Mouse (Mus musculus) adrenal gland, postnatal 14 days (tissue): ENCODE data around the gene Zfp3. TPM values are rescaled to one million over a fixed set of nuclear protein-coding genes. Genes with fewer than 3 reads are reported as not detected.
"Not testable (repeated sequence)": the region's sequence is repeated elsewhere in the genome, so short reads cannot be mapped to it uniquely, and the experiment has no call there.

Experiments
- DNase-seq: peaks from one replicate; pipeline ENCODE4 v3.0.0; 2021; ENCODE audit warnings: mixed read lengths
- total RNA-seq: library from RNA; stranded (reverse); gene quantifications from 2 replicates; pipeline ENCODE4 v1.2.3, GENCODE M21; 2021

The Zfp3 gene
- total RNA-seq, 1 experiment from 2014 or later: 8.7 TPM

DNA sequence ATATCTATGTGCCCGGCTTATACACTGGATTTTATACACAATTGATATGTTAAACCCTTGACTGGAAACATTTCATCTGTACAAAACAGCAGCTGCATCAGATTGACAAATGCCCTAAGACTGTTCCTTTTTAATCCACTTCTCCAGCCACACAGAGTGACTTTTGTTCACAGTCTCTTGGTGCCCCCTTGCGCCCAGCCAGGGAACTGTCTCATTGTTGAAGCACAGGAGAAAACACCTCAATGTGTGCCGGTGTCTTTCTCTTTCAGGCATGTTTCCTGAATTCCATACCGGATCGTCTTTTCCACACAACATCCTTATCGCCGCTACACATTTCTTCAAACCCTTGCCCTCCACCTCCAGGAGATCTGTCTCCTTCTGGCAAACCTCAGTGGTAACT, 8.4 kb upstream of the Zfp3 start:
- peak; percentile 90 for DNase-seq

GRCm38 (mm10) chr11:70760446-70760845, 3.6 kb upstream of the Zfp3 start:
- not testable (repeated sequence) for DNase-seq

- DNase-seq: no peak
Observed at GRCm38 (mm10) chr11:70762641-70763040, 1.4 kb upstream of the Zfp3 start.

GRCm38 (mm10) chr11:70763582-70763935, 450 bp upstream of the Zfp3 start:
- DNase-seq: no peak

DNA sequence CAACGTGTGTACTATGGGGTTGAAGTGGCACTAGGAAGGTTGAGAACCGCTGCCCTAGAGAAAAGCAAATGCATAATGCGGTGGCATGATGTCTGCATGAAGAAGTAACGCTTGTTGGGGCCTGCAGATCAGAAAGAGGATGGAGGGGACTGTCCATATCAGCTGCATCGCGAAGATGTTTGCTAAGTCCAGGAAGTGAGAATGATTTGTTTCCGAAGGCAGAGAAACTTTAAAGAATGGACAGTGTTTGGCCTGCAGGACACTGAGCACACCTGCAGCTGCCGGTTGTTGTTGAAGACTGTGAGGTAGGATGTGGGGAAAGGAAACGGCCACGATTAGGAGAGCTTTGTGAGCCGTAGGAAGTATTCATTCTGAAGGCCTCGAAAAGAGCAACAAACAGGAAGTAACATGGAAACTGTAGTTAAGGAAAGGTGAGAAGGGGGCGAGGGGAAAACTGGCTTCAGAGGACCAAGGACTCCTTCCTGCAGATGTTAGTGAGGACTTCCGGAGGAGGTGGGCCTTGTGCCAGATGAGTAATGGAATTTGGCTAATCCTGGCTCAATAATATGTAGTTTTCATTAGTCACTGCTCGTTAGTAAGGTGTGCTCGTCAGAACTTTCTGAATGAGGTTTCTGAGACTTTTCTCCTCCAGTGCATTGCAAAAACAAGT, 1.9 kb downstream of the Zfp3 start:
- peak; percentile 81 for DNase-seq

- no peak for DNase-seq
Observed at GRCm38 (mm10) chr11:70770804-70771203, 6.8 kb downstream of the Zfp3 start.

GRCm38 (mm10) chr11:70776830-70777571, 13.0 kb downstream of the Zfp3 start:
- peak; percentile 85 for DNase-seq

- no peak for DNase-seq
Observed at GRCm38 (mm10) chr11:70777634-70778033, 13.6 kb downstream of the Zfp3 start.

DNA sequence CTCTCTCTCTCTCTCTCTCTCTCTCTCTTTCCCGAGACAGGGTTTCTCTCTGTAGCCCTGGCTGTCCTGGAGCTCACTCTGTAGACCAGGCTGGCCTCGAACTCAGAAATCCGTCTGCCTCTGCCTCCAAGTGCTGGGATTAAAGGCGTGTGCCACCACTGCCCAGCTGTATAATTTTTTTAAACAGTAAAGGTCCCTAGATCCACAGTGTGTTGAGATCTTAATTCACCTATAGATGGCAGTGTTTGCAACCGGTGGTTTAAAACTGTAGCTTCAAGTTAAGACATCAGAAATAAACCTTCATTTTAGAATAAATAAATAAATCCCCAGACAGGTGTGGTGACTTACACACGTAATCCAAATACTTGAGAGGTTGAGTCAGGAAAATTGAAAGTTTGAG, 14.0 kb downstream of the Zfp3 start:
- not testable (repeated sequence) for DNase-seq

DNA sequence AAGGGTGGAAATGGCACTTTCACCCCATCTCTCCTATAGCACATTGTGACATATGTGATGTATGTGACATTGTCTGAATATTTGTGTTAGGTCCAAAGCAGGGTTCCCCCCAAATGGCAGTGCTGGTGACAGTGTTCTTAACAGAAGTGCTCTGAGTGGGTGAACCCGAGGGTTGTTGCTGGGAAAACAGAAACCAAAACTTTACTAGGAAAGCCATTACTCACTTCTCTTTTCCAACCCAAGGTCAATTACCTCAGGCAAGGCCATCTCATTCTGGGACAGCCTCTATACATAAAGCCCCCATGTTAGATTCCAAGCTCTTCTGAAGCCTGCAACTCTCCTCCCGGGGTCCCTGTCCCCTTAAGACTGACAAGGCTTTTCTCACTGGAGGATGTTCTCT, 21.9 kb downstream of the Zfp3 start:
- no peak for DNase-seq

DNA sequence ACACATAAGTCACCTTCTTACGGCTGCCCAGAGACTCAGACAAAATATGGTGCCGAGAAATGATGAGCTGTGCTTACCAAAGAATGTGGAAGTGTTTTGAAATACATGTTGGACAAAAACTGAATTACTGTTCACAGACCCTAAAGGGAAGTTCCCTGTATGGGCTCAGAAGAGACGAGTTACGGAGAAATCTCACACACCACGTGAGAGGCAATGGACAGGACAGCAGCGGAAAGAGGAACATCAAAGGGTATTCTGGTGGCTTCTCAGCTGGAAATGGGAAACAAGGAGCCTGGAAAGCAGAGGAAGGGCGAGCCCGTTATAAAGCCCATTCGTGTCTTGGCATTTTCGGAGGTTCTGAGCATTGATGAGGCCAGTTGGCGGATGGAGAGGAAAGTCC, 23.0 kb downstream of the Zfp3 start:
- no peak for DNase-seq

DNA sequence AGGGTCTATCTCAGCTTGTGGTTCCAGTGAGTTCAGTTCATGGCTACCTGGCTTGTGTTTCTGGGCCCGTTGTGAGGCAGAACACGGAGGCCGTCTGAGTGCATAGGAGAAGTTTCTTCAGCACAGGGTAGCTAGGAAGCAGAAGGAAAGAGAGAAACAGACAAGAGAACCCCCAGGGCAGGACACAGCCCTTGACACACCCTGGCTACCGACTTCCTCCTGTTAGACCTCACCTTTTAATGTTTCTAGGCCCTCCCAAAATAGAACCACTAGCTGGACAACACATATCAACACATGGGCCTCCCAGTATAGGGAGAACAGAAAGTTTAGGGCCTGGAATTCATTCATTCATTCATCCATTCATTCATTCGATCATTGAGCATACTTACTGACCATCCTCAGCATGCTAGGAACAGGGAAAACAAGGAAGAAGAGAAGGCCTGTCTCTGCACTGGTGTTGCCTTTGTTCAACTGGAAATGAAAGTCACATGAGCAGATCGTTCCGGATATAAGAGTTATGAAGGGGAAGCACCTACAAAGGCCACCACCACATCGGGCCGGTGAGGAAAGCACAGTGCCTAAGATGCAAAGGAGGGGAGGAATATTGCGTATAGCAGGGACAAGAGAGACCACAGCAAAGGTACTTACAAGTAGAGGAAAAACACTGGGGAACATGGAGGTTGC, 25.1 kb downstream of the Zfp3 start:
- no peak for DNase-seq

DNA sequence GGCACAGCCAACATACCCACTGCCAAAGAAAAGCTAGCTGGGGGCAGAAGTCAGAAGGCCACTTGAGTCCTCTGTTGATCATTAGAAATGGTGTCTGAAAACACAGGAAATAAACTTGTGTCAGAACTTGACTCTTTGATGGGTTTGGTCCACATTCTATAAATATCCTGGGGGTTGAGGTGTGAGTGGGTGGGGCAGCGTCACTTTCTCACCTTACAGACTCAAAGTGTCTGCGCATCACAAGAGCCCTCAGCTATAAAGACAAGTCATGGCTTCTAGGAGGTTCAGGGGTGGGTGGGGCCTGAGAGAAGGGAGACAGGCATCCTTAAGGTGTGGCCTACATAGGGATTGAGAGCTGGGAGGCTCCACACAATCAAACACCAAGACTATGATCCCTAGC, 26.4 kb downstream of the Zfp3 start:
- no peak for DNase-seq

GRCm38 (mm10) chr11:70790874-70791551, 27.0 kb downstream of the Zfp3 start:
- DNase-seq: no peak

DNA sequence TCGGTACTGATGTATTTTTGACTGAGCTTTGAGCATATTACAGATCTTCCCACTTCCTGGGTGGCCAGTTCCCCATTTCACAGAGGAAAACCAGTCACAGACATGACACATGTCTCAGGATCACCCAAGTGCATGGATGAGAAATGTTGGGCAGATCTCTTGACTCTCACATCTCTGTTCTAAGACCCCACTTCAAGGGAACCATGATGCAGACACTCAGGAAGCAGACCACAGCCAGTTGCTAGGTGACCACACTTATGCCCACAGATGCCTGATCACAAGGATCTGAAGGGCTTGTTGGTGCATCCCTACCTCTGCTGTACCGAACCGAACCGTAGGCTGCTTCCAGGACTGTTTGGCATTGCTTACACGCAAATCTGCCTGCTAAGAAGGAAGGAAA, 27.7 kb downstream of the Zfp3 start:
- DNase-seq: no peak

GRCm38 (mm10) chr11:70792409-70792808, 28.4 kb downstream of the Zfp3 start:
- DNase-seq: no peak

DNA sequence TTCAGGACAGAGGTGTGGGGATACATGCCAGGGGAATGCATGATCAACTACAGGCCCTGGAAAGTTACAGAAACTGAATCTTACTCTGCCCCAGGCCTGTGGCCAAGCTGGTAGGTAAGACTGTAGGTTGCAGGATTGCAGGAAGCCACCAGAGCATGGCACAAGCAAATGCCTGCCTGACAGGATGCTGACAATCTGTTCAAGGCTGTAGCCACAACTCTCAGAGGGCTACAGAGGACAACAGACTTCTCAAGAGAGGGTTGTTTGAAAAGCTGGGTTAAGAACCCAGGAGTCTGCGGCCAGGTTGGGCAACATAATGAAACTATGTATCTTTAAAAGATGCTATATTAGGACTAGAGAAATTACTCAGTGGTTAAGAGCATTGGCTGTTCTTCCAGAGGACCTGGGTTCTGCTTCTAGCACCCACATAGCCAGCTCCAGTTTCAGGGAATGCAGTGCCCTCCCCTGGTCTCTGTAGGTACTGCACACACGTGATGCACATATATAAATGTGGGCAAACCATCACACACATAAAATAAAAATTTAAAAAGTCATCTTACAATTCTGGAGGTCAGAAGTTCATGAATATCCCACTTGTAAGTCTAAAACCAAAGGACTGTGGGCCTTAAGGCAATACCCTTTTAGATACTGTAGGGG, 38.3 kb downstream of the Zfp3 start:
- no peak for DNase-seq

GRCm38 (mm10) chr11:70802865-70803261, 38.9 kb downstream of the Zfp3 start:
- no peak for DNase-seq

DNA sequence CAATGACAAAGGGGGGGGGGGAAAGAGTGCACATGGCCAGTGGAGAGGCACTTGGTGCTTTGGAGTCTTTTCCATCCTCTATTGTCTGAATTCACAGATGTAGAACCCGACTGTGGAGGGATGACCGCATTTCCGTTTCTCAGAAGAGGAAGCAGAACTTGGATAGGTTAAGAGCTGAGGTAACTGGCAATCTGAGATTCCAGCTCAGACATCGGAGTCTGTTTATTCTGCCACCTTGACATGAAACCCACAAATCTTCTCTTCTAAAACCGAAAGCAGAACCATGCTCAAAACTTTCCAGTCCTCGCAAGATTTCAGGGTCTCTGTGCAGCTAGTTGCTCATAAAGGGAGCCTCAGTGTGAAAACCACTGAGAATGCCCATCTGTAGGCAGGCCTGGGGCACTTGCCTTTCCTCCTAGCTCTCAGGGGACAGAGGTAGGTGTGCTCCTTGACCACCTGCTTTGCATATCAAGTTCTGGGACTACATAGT, 39.7 kb downstream of the Zfp3 start:
- DNase-seq: no peak

- no peak for DNase-seq
Observed at GRCm38 (mm10) chr11:70804395-70804794, 40.4 kb downstream of the Zfp3 start.

DNA sequence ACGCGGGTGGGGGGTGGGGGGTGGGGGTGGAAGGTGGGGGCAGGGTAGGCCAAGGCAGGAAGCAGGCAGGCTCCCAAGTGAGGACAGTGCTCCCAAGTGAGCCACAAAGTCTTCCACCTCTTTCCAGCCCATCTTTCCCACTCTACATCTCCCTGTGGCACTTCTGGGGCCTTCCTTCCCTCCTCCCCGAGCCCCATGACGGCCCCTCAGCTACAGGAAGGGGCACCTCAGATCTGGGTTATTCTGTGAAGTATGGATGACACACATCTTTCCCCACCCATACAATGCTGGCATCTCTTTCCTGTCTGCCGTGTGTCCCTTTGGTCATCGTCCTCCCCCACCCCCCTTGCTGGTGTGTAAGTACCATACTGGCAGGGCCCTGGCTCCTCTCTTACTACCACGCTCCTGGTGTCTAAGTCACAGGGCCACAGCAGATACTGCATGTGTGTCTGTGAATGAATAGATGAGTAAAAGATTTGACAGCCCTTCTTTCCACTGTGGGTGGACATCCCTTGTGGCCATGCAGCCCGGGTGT, 41.7 kb downstream of the Zfp3 start:
- DNase-seq: no peak

DNA sequence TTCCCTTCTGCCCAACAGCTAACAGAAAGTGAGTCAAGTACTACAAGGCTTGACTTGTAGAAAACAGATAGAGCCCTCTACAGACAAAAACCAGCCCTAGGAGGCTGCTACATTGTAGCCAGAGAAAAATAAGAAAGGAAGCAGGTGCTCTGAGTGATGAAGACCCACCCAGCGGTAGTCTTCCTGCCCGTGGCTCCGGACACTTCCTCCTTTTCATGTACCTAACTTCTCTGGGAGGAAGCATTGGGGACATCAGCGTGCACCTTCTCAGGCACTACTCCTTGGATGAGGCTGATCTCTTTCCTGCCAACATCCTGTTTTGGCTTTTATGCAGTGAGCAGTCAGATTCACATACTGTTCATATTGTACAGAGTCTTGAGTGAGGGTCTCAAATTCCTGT, 42.7 kb downstream of the Zfp3 start:
- DNase-seq: no peak
